Mouse (Mus musculus) lung, postnatal 25 days (tissue): Measurements from ENCODE around the gene Ccdc12.

Experiments used
- DNase-seq: peaks from one replicate; pipeline ENCODE4 v3.0.0; 2022; ENCODE audit warnings: low spot score

Ccdc12 gene

GRCm38 (mm10) chr9:110656249-110657221 lies at the start of gene Ccdc12:
Ccdc12 (plus strand) TSS chr9:110656503.
- peak; percentile 98 for DNase-seq

- no peak for DNase-seq
Measured at GRCm38 (mm10) chr9:110611471-110611870, 44.8 kb upstream of the Ccdc12 start.

- no peak for DNase-seq
Measured at GRCm38 (mm10) chr9:110617081-110617480, 39.2 kb upstream of the Ccdc12 start.

GRCm38 (mm10) chr9:110620180-110620579 lies 36.1 kb upstream of the Ccdc12 start:
- DNase-seq: peak; percentile 77

GRCm38 (mm10) chr9:110620685-110621084 lies 35.6 kb upstream of the Ccdc12 start:
- no peak for DNase-seq

GRCm38 (mm10) chr9:110622621-110623219 lies 33.6 kb upstream of the Ccdc12 start:
- DNase-seq: no peak

- no peak for DNase-seq
Measured at GRCm38 (mm10) chr9:110623416-110624195, 32.7 kb upstream of the Ccdc12 start.

GRCm38 (mm10) chr9:110624361-110625166 lies 31.7 kb upstream of the Ccdc12 start, which contains the start of gene Nradd:
Nradd (minus strand) TSS chr9:110624452.
- peak; percentile 89 for DNase-seq

GRCm38 (mm10) chr9:110625350-110625908 lies 30.9 kb upstream of the Ccdc12 start:
- no peak for DNase-seq

- no peak for DNase-seq
Measured at GRCm38 (mm10) chr9:110630171-110630570, 26.1 kb upstream of the Ccdc12 start.

GRCm38 (mm10) chr9:110631191-110631590 lies 25.1 kb upstream of the Ccdc12 start:
- no peak for DNase-seq

- DNase-seq: no peak
Measured at GRCm38 (mm10) chr9:110631651-110632275, 24.5 kb upstream of the Ccdc12 start.

- DNase-seq: no peak
Measured at GRCm38 (mm10) chr9:110632671-110633070, 23.6 kb upstream of the Ccdc12 start.

- no peak for DNase-seq
Measured at GRCm38 (mm10) chr9:110633882-110634281, 22.4 kb upstream of the Ccdc12 start.

- DNase-seq: peak; percentile 87
Measured at GRCm38 (mm10) chr9:110635225-110635624, 21.1 kb upstream of the Ccdc12 start.

GRCm38 (mm10) chr9:110638611-110639021 lies 17.7 kb upstream of the Ccdc12 start:
- DNase-seq: no peak

- DNase-seq: no peak
Measured at GRCm38 (mm10) chr9:110641006-110641405, 15.3 kb upstream of the Ccdc12 start.

GRCm38 (mm10) chr9:110642812-110643524 lies 13.3 kb upstream of the Ccdc12 start:
- no peak for DNase-seq

GRCm38 (mm10) chr9:110643787-110644186 lies 12.5 kb upstream of the Ccdc12 start:
- no peak for DNase-seq

- no peak for DNase-seq
Measured at GRCm38 (mm10) chr9:110644295-110644694, 12.0 kb upstream of the Ccdc12 start.
